Mouse (Mus musculus) kidney, postnatal 4 days (tissue): Measurements from ENCODE around the gene Rce1.
"Not testable (repeated sequence)": the region's sequence is repeated elsewhere in the genome, so short reads cannot be mapped to it uniquely, and the experiment has no call there.

Source experiments
- DNase-seq, 2 experiments: peaks; one replicate each; pipeline ENCODE4 v3.0.0; 2021; ENCODE audit warnings: mixed read lengths in 2 of 2

Gene Rce1

DNA sequence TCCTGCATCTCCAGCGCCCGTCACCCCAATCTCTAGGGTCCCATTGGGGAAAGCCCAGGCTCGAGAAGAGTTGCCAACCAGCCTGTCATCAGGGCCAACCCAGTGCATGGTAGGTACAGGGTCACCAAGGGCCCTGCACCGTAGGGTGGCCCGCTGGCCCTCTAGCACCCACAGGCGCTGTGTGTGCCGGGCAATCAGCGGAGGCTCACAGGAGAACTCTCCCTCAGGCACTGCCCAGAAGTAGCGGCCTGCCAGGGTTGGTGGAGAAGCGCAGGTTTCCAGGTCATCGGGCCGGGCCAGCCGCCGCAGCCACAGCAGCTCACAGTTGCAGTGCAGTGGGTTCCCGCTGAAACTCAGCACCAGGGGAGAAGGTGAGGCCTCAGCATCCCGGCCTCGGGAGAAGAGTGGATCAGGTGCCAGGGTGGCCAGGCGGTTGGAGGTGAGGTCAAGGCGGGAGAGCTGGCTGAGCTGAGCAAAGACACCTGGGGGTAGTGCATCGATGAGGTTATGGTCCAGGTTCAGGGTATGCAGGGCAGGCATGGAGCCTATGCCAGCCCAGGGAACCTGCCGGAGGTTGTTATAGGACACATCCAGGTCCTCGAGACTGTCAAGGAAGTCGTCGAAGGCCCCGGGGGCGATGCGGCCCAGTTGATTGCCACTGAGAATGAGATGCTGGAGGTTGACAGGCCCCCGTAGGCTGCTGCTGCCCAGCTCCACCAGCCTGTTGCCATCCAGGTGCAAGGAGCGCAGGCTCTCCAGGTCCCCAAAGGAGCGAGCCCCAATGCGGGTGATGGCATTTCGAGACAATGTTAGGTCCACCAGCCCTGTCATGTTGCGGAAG, 11.8 kb downstream of the Rce1 start:
- DNase-seq = no peak

DNA sequence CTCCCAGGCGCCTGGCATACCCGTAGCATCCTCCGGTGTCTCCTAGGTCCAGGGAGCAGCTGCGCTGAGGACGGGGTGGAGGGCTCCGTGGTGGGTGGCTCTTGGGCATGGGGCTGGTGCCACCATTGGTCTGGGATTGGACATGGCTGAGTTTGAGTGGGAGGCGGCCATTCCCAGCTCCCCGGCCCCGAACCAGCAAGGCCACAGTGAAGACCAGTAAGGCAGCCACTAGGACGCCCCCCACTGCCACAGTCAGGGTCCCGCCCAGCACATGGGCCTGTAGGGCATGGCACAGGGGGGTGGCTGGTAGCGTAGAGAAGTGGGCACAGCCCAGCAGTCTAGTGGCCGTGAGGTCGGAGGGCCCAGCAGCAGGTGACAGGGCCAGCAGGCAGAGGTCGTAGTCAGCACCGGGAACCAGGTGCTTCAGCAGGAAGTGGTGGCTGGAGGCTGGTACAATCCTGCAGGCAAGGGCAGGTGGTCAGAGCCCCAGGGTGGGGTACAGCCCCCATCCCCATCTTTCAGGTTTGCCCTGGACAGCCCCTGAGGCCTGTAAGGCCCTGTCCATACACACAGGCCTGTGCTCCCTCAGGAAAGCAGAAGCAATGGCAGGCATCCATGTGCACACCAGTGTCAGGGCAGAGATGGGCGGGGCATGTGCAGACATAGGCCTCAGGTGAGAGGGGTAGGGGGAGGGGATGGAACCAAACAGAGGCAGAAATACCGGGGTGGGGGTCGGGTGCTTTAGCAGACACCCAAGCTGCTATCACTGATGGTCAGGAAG, 13.1 kb downstream of the Rce1 start:
- DNase-seq = no peak

DNA sequence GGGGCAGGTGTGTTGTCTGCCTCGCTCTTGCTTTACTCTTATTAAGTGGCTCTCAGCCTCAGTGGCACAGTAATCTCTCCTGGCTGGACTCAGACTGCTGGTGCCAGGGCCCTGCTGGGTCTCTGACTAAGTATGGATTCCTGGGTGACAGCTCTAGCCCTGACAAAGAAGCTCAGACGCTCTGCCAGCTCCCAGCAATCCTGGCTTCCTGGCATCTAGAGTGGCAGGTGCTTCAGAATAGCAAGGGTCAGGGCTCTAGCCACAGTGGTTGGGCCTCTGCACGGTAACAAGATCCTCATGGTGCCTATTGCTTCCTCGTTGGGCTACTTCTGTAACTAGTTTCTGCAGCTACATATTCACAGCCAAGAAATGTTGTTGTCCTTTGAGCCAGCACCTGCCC, 15.3 kb downstream of the Rce1 start:
- no peak for DNase-seq

DNA sequence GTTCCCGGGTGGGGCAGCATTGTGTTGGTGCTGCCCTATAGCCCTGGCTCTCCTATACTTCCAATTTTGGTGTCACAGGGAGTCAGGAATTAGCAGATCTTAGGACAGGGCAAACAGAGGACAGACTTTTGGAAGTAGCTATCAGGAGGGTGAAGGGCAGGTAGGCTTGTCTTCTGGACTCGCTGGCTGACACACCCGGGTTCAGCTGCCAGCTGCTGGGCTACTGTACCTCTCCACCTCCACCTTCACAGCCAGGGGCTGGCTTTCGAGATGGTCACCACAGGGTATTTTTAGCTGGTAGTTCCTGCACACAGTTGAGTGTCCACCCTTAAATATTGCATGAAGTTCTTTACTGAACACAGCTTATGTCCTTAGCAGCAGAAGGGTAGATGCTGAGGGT, 16.9 kb downstream of the Rce1 start:
- DNase-seq = no peak

DNA sequence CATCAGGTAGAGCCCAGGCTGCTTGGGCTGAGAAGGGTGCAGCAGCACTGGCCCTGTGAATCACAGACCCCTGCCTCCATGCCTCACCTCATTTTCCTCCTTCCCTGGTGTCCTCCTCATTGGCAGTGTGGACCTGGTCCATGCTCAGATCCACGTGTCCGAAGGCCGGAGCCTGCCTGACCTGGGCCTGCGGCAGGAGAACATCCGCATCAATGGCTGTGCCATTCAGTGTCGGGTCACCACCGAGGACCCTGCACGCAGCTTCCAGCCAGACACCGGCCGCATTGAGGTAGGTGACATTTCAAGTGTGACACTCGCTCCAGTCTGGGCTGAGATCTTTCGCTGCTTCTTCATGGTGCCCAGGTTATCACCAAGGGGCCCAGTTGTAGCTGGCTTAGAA, 18.0 kb downstream of the Rce1 start:
- DNase-seq = no peak

DNA sequence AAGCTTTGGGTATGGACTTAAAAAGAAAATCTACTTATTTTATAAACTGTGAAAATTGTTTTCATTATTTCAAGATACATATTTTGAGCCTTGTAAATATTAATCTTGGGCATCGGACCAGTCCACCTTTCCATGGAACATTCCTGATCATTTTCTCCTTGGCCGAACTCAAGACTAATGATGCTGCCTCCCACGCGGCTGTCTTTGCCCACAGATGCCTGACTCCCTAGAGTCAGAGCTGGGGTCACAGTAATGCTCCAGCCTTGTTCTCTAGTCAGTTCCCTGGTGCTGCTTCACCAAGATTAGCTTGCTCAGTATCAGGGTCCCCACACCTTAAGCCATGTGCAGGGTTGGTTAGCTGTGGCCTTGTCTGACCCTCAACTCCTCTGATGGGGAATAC, 19.8 kb downstream of the Rce1 start:
- DNase-seq = peak in 1 of 2 experiments; percentile 53

DNA sequence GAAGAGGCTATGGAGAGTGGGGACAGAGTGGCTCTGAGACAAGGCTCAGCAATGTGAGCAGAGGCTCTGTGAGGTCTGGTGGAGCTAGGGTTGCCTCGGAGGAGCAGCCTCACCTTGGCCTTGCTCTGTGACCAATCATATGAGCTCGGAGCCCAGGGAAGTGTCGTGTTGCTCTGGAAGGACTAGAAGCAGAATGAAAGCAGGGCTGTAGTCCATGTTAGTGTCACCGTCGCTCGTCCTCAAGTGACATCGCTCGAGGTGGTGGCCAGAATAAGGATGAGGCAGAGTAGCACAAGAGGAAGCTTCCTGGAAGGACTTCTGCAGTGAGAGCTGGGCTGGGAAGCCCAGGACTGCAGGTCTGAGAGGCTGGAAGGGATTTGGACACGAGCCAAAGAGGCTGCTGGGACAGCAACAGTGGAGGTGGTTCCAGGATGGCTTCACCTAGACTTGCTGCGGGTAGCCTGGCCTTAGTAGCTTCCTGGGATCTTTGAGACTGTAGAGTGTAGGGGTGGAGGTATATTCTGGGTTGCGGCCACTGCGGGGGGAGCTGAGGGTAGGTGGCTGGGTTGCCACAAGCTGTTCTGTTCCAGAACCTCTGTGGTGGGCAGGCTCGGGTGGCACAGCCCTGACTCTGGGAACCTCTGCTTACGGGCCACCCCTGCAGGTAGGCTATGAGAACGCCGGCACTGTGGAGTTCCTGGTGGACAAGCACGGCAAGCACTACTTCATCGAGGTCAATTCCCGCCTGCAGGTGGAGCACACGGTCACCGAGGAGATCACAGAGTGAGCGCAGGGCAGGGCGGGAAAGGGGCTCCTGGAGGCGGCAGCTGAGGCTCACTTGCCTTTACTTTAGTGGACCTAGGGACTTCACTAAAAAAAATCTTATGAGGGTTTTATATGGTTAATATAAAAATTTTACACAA, 21.4 kb downstream of the Rce1 start:
- DNase-seq = peak; percentile 77 to 86

DNA sequence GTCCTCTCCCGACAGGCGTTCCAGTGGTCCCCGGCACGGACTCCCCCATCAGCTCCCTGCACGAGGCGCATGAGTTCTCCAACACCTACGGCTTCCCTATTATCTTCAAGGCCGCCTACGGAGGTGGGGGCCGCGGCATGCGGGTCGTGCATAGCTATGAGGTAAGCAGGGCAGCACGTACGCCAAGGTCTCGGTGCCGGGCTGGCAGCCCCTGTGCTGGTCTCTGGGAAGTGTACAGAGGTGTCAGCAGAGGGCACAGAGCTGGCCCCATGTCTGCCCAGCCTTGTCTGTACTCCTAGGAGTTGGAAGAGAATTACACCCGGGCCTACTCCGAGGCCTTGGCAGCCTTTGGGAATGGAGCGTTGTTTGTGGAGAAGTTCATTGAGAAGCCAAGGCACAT, 23.0 kb downstream of the Rce1 start:
- DNase-seq = no peak

DNA sequence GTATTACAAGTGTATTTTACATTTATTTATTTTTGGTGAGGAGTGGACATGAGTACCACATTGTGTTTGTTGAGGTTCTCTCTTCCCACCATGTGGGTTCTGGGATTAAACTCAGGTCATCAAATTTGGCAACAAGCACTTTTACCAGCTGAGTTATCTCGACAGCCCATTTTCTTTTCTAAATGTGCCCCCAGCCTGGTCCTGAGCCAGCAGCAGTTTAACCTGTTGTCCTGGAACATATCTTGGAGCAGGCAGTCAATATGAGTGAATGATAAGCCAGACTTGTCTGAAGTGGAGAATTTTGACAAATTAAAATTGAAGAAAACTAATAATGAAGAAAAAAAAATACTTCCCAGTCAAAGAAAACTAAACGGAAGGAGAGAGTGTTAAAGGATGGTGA, 29.4 kb downstream of the Rce1 start:
- no peak for DNase-seq

DNA sequence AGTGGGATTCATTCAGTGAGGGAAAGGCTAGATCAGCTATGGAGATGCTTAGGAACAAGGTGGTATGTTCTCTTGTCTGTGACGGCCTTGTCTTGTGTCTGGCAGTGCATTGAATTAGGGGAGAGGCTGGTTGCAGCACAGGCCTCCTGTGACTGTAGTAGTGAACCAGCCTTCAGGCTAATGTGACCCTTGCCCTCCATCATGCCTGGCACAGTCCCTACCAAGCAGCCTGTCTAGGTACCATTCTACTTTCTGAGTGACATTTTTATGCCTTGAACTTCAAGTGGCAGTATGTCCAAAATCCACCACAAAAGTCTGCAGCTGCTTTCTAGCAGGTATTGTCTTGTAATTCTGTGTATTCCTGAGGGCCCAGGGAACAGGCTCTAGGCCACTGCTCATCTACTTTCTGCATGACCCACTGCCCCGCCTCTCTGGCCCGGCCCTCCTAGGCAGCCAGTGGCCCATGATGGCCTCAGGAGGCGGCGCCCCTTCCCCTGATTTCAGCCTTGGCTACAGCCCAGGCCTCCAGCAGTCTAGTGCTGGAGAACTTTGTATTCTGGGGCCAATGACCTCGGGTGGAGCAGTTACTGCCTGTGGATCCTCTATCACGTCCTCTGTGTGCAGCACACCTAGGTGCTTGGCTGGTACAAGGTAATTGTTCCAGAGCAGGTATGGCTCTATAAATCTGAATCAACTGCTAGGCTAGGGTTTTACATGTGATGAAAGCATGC, 31.5 kb downstream of the Rce1 start:
- DNase-seq = peak; percentile 55 to 71

DNA sequence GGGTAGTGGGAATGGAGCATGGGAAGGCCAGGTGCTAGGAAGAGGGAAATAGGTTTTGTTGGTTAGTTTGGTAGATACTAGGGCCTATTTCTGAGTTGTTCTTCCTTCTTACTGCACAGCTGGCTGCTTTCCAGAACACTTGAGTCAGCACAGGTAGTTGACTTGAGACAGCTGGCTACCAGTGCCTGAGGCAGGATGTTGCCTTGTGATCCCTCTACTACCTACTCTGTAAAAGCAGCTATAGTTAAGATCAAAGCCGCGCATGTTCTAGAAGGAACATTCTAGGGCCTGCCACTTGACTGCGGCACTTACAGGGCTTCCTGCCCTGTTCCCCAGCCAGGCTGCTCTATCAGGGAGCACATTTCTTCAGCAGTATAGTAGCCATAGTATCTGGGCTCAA, 35.4 kb downstream of the Rce1 start:
- DNase-seq = no peak

DNA sequence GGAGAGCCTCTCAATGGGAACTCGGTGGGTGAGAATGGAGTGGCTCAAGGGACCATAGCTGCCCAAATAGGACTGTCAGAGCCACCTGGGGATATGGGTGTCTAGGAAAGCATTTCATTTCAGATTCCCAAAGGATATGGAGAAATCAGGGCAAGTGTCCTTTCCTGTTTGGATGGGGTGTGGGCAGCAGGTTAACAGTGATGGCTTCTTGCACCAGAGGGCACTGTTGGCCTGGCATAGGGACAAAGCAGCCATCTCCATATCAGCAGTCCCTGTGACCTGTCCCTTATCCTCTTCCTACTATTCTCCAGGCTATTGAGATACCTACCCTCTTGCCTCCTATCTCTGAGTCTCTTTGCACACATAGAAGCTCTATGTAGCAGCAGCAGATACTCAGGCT, 36.4 kb downstream of the Rce1 start:
- peak; percentile 43 to 49 for DNase-seq

DNA sequence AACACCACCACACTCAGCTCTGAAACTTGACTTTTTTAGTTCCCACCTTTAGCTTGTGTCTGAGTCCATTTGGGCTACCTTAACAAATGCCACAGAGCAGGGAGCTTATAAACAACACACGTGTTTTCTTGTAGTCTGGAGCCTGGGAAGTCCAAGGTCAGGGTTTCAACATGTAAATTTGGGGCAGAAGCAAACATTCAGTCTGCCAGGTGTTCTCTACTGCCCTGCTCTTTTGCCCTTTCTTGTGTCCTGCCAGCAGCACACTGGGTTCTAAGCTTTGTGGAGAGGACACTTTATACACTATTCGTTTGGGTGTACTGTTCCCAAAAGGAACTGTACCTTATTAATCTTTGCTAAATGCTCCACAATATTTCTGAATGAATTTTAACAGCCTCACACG, 37.0 kb downstream of the Rce1 start:
- no peak for DNase-seq

DNA sequence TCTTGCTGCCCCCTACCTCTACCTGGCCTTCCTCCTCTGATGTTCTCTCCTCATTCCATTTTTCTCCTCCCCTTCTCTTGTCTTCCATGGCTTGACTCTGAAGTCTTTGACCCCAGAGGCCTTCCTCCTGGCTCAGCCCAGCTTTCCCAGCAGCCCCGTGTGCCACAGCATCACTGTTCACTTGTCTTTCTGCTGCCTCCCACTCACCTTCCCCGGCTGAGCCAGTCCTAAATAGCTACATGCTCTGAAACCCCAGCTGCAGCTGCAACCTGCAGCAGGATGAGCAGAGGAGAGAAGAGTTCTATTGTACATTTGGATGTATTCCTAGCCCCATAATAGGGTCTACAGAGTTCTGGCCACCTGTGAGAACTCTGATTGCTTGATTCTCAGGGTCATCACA, 38.0 kb downstream of the Rce1 start:
- no peak for DNase-seq

DNA sequence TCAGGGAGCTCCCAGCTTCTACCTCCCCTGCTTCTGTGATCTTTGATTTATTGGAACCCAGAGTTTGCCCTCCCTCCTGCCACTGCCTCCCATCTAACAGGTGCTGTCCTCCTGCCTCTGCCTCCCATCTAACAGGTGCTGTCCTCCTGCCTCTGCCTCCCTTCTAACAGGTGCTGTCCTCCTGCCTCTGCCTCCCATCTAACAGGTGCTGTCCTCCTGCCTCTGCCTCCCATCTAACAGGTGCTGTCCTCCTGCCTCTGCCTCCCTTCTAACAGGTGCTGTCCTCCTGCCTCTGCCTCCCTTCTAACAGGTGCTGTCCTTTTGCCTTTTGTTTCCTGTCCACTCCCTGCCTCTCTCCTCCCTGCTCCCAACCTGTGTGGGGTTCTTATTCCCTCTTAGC, 38.7 kb downstream of the Rce1 start:
- not testable (repeated sequence) for DNase-seq

DNA sequence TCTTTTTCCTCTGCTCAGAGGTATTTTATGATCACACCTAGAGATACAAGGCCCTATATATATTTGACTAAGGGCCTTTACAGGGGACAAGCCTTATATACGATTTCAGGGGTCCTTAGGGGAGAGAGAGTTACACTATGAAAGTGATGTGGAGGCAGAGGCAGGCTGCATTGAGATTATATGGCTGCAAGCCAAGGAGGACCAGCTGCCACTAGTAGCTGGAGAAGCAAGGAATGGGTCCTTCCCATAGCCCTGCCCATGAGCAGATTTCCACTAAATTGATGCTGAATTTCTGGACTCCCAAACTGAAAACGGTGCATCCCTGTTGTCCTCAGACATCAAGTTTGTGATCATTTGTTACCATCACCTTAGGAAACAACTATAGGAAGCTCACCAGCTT, 41.6 kb downstream of the Rce1 start:
- no peak for DNase-seq

DNA sequence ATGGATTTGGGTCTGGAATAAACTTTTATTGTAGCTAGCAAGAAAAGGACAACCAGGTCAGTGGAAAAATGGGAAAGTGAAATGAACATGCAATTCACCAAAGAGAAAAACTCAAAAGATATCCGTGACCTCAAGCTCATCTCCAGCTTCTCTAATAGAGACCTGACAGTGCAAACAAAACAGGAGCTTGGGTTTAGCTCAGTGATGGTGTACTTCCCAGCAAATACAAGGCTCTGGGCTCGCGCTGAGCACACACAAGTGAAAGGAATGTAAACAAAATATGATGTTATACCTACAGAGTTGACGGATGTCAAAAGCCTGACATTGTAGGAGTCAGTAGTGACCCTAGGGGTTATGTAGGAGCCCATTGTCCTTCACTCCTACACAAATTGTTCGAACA, 46.1 kb downstream of the Rce1 start:
- no peak for DNase-seq

DNA sequence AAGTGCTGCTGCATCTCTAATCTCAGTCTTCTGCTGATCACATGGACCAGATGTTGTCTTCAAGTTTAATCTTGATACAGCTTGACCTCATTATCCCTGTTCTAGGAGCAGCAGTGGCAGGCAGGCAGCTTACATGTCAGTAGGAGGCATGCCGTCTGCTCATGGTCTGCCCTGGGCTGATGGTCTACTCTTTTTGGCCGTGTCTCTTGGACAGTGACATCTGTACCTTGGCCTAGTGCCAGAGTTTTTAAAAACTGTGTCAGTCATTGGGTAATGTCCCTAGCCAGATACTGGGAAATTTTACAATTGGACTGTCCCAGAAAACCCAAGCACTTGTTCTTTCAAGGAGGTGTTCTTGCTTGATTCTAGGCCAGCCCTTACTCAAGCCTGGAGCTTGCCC, 46.6 kb downstream of the Rce1 start:
- peak in 1 of 2 experiments; percentile 36 for DNase-seq

DNA sequence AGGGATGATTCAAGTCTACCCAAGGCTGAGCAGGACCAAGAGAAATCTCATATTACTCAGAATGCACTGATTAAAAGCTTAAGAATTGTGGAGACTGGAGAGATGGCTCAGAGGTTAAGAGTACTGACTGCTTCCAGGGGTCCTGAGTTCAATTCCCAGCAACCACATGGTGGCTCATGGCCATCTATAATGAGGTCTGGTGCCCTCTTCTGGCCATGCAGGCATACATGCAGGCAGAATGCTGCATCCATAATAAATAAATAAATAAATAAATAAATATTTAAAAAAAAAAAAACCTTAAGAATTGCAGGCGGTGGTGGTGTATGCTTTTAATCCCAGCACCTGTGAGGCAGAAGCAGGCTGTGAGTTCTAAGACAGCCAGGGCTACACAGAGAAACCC, 52.2 kb downstream of the Rce1 start:
- no peak for DNase-seq
